Mouse (Mus musculus) large intestine, adult 2 months (tissue): ENCODE results near the gene Tln2. TPM values are rescaled to one million over a fixed set of nuclear protein-coding genes. Genes with fewer than 3 reads are reported as not detected.
A peak's percentile ranks its signal among the peaks of the same experiment; 100 is the strongest.

Experiments
- DNase-seq: peaks from one replicate; pipeline ENCODE4 v3.0.0-alpha.2; 2012; ENCODE audit warnings: low read depth, low spot score
- WGBS: fragments of 180-500 bp; shearing (Covaris S2); methylation state at CpG from one replicate; pipeline ENCODE4 v1.1.7; 2018; 5-methylcytosine and 5-hydroxymethylcytosine counted together
- polyA plus RNA-seq: library from polyadenylated mRNA; depleted of rRNA; stranded (reverse); fragments of >200 nt; gene quantifications from 2 replicates; pipeline ENCODE4 v1.2.3, GENCODE M21; 2012

Gene Tln2
- polyA plus RNA-seq, 1 experiment, result 5.2 TPM

- WGBS, result 74% methylated on average over 5 of the region's 5 CpGs
- no peak for DNase-seq
Measured at GRCm38 (mm10) chr9:67486621-67487020, 72.9 kb downstream of the Tln2 start.

- peak; percentile 51 for DNase-seq
- WGBS, result 24% methylated on average over 15 of the region's 15 CpGs
Measured at GRCm38 (mm10) chr9:67485169-67486072, 74.1 kb downstream of the Tln2 start.

DNA sequence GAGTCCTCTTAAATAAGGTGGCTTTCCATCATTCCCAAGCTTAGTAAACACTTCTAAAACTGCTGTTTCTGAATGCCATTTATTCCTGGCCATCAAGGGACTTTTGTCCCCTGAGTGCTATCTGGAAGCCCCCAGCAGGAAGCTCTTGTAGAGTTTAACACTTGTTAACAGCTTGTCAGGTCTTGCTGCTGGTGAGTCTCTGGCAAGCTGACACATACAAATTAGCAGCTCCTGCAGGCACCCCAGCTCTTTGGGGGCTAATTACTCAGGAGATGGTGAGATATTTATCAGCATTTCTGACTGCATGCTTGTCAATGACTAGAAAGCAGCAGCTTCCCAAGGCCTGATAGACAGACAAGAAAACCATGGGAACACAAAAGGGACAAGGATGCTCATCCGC, 77.2 kb downstream of the Tln2 start:
- DNase-seq, result no peak
- 97% methylated on average over 1 of the region's 1 CpGs for WGBS

DNA sequence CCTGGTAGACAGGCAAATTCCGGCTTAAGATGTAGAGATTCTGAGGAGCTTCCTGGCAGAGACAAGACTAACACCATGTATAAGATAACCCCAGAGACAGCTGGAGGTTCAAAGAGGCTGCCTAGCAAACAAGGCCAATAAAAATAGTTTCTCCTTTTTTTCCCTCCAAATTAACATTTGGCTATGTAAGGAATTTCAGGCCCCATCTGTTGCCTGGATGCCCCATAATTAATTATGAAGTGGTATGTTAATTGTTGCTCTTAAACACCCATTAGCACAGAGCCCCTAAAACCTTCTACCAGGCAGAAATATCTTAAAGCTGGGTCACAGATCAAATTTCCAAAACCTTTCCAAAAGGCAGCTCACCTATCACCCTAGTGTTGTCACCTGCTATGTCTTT, 77.7 kb downstream of the Tln2 start:
- 84% methylated on average over 1 of the region's 1 CpGs for WGBS
- DNase-seq, result no peak

GRCm38 (mm10) chr9:67477445-67477844, 82.1 kb downstream of the Tln2 start:
- peak; percentile 55 for DNase-seq
- WGBS, result 24% methylated on average over 3 of the region's 3 CpGs

GRCm38 (mm10) chr9:67476184-67476583, 83.3 kb downstream of the Tln2 start:
- WGBS, result 89% methylated on average over 5 of the region's 5 CpGs
- DNase-seq, result no peak

- 82% methylated on average over 11 of the region's 11 CpGs for WGBS
- DNase-seq, result no peak
Measured at GRCm38 (mm10) chr9:67463440-67464122, 95.9 kb downstream of the Tln2 start.

DNA sequence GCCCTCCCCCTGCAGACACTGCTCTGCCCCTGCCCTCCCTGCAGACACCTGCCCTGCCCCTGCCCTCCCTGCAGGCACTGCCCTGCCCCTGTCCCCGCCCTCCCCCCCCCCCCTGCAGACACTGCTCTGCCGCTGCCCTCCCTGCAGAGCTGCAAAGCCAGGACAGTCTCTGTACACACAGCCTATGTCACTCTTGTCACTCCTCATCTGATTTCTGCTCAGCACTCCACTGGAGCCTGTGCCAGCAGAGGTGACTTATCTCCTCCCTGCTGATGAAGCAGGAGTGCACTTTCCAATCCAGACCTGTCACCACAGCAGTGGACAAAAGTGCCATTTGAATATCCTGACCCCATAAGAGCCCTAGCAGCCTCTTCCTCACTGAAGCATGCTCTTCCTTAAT, 118.0 kb downstream of the Tln2 start:
- 58% methylated on average over 2 of the region's 2 CpGs for WGBS
- no peak for DNase-seq

GRCm38 (mm10) chr9:67437511-67437910, 122.0 kb downstream of the Tln2 start:
- no peak for DNase-seq
- 83% methylated on average over 1 of the region's 1 CpGs for WGBS

DNA sequence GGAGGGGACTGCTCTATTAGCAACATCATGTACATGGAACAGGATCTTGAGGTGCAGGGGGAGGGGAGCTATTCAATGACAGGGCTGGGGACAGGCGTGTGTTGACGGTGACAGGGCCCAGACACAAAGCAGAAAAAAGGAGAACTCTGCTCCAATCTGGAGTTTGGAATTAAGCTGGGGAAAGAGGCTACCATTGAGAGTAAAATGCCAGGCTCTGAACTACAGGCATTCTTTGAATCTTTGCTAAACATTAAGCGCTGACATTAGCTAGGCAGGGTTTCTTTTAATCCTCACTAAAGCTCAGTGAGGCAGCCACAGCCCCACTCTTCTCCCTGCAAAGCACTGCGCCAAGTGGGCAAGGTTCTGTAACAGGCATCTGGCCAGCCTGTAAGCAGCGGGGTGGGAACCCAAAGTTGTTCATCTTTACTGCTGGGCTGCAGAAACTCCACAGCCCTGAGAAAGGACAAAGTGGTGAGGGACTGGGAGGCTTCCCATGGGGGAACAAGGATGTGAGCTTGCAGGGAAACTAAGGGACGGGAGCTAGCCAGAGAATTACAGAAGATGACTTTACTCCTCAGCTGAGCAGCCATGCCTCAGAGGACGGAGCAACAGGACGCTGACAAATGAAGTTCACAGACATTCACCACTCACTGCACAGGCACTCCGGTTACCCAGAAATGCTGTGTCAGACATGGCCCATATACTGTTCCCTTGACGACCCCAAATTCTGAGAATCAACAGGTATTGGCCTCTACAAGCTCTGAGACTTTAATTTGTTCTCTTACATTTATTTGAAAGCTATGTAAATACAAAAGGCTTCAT, 124.0 kb downstream of the Tln2 start:
- no peak for DNase-seq
- WGBS, result 64% methylated on average over 10 of the region's 10 CpGs

DNA sequence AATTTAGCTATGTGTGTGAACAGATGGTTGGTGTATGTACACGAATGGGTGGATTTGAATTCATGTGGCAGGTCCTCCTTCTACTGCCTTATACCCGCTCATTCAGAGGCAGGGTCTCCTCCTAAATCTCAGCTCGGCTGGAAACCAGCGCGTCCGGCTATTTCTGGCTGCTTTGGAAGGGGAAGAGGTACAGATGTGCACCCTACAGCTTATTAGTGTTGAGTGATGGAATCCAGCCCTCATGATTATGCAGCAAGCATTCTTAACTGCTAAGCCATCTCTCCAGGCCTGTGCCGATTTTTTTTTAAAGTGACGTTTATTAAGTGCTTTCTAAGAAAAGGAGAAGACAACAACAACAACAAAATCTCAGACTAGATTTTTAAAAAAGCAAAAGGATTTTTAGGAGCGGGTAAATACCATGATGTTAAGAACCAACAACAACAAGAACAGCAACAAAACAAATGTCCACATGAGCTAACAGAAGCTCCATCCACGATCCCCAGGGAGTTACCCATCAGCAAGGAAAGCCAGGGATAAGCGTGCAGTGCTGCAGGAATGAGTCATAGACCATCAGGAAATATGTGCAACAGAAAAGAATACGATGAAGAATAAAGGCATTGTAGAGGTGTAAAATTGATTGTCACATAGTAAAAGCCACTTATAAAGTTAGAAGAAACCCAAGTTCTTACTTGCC, 130.2 kb downstream of the Tln2 start:
- 62% methylated on average over 12 of the region's 12 CpGs for WGBS

DNA sequence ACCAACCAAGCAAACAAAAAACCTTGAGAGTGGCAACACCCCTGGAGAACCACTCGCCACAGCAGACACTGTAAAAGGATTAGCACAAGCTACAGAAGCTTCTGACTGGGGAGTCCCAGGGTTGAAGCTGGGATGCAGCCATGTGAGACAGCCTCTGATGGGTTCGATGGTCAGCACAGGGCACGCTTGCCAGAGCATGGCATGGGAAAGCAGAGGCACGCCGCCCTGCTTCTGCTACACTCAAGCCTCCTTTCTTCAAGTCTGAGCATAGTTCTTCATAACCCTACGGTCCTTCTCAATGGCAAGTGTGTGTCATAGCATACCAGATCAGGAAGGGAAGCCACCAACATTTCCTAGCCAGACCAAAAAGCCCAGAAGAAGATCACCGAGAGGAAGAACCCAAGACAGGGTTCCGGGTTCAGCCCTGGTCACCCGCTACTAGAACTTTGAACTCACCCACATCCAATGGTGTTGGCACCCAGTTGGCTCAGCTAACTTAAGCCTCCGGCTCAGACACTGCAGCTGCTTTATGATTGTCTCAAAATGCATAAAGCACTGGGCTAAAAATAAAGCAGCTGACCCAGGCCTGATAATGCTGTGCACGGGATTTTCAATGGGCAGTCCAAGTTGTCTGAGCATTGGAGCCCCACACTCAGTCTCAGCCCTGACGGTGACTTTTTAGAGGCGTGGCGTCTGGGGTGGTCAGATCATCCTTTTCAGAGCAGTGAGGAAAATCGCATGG, 131.0 kb downstream of the Tln2 start:
- no peak for DNase-seq
- WGBS, result 87% methylated on average over 15 of the region's 15 CpGs

More for the DNA sequence above, 130.2 kb downstream of the Tln2 start:
- no peak for DNase-seq

DNA sequence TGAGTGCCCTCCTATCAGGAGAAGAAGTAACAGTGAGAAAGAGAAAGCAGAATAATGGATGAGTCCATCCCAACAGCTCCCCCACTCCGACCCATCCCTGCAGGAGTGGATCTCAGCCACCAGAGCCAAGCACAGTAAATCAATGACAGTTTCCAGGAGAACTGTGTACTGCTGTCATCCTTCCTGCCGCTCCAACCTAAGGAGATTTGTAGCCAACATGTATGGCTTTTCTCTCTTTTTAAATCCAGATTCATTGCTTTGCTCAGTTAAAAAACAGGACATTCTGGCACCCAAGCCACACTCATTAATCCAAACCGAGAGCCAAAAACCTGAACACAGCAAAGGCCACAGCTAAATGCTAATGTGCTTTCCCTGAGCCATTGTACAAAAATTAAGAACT, 133.2 kb downstream of the Tln2 start:
- no peak for DNase-seq
- 76% methylated on average over 3 of the region's 3 CpGs for WGBS

DNA sequence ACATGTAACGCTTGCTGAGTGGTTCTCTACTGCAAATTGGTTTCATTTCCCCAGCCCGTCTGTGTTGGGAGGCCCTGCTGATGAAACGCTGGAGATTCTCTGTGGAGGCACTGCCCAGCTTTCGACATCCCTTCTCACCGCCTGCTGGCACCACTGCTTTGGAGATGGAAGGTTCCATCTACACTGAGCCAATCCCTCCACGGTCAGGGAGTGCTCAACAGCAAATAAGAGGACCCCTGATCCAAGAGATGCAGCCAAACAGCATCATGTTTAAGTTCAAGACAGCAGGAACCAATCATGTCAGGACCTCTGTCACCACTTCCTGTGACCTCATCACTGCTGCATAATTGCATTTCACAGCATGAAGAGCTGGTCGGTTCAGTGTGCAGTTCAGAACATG, 135.4 kb downstream of the Tln2 start:
- DNase-seq, result no peak
- WGBS, result 67% methylated on average over 7 of the region's 7 CpGs

- 85% methylated on average over 6 of the region's 6 CpGs for WGBS
Measured at GRCm38 (mm10) chr9:67418092-67418491, 141.4 kb downstream of the Tln2 start.

GRCm38 (mm10) chr9:67410667-67411066, 148.8 kb downstream of the Tln2 start:
- DNase-seq, result no peak
- WGBS, result 81% methylated on average over 2 of the region's 2 CpGs

More at GRCm38 (mm10) chr9:67418092-67418491, 141.4 kb downstream of the Tln2 start:
- DNase-seq, result no peak

GRCm38 (mm10) chr9:67404736-67405135, 154.8 kb downstream of the Tln2 start:
- no peak for DNase-seq
- WGBS, result 84% methylated on average over 7 of the region's 7 CpGs

GRCm38 (mm10) chr9:67399563-67399962, 159.9 kb downstream of the Tln2 start:
- 93% methylated on average over 6 of the region's 6 CpGs for WGBS
- DNase-seq, result no peak

GRCm38 (mm10) chr9:67397756-67398155, 161.7 kb downstream of the Tln2 start:
- WGBS, result 90% methylated on average over 3 of the region's 3 CpGs
- no peak for DNase-seq
